In genomic region chr10:84687736-84688135, GRCm38 (mm10) we compare ENCODE assay signal across 19 mouse cellular contexts.
"Had no signal": no experiment of that assay in that cellular context is flagged by ENCODE, and none has a peak within 500 bp of the region (broad histone marks: within the 10 kb centered on the region; RNA-seq: fewer than 3 reads in every experiment).

No protein-coding gene starts in this region.

- H3K4me1 ChIP-seq: liver, embryonic 13.5 days had no signal

- H3K27me3 ChIP-seq: kidney, embryonic 15.5 days; liver, embryonic 13.5 days; neural tube, embryonic 12.5 days; neural tube, embryonic 15.5 days had no signal

- DNase-seq: kidney, postnatal 10 days; kidney, postnatal 36 days; layer of hippocampus, postnatal 36 days; liver, embryonic 13.5 days; lung, adult 2 months; lung, postnatal 14 days; lung, postnatal 4 days; midbrain, embryonic 14.5 days; right cerebral cortex, adult 18-20 months; right cerebral cortex, postnatal 14 days; right cerebral cortex, postnatal 4 days; thymus, adult 2 months; thymus, postnatal 14 days; thymus, postnatal 4 days had no signal

- H3K9me3 ChIP-seq: kidney, embryonic 15.5 days; liver, embryonic 13.5 days; neural tube, embryonic 12.5 days; neural tube, embryonic 15.5 days had no signal

- H3K27ac ChIP-seq: left cerebral cortex, adult 2 months; liver, embryonic 13.5 days; neural tube, embryonic 12.5 days; stomach, postnatal 0 days had no signal

- H3K9ac ChIP-seq: kidney, embryonic 15.5 days; liver, embryonic 13.5 days; neural tube, embryonic 12.5 days; neural tube, embryonic 15.5 days had no signal

- H3K4me3 ChIP-seq: kidney, embryonic 15.5 days; left cerebral cortex, adult 2 months; liver, embryonic 13.5 days; neural tube, embryonic 12.5 days; neural tube, embryonic 15.5 days had no signal

- H3K36me3 ChIP-seq: neural tube, embryonic 15.5 days had no signal

- H3K4me2 ChIP-seq: kidney, embryonic 15.5 days; liver, embryonic 13.5 days; neural tube, embryonic 15.5 days had no signal
